Mouse (Mus musculus) gastrocnemius, postnatal 25 days (tissue): Measurements from ENCODE around the gene Mapk11. TPM values are rescaled to one million over a fixed set of nuclear protein-coding genes. Genes with fewer than 3 reads are reported as not detected.

Experiments
- DNase-seq: peaks from one replicate; pipeline ENCODE4 v3.0.0; 2022
- microRNA-seq, 2 experiments: library from miRNA; unstranded; fragments of <30 nt; microRNA quantifications; one replicate each; pipeline ENCODE4 v1.2.0; 2021; ENCODE audit warnings: borderline replicate concordance in 2 of 2
- total RNA-seq, 2 experiments: library from RNA; stranded (reverse); gene quantifications; 1 replicate in 1 of 2; 2 replicates in 1 of 2; pipeline ENCODE4 v1.2.3; 2021

The Mapk11 gene
- total RNA-seq, 2 experiments from 2014 or later: 0.67 to 2.1 TPM

DNA sequence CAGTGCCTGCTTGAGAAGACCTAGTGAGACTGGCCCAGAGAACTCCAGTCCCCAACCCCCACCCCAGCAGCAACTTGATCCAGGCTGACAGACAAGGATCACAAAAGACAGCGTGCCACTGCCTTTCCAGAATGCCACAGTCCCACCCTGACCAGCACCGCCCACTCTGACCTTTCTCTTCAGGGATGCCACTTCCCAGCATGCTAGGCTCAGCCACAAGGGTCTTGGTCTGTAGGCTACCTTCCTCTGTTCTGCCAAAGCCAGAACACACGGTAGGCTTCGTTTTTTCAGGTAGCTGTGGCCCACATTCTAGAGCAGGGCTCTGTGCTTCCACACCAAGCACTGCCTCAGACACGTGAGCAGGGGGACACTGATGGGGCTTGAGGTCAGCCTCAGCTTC lies 46.8 kb downstream of the Mapk11 start:
- DNase-seq: no peak

DNA sequence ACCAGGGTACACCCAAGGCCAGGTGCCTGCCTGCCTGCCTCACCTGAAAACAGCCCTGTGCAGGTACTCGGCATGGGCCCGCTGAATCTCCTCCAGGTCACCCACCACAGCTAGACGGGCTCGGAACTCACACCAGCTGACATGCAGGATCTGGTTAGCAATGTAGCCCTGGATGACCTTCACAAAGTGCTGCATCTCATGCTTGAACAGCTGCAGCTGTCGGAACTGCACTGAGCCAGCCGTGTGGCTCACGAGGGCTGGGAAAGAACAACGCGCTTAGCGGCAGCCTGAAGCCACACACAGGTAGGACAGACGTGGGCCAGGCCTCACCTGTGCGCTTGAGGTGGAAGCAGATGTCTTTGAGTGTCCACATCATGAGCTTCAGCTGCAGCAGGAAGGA lies 48.6 kb downstream of the Mapk11 start:
- DNase-seq: no peak

DNA sequence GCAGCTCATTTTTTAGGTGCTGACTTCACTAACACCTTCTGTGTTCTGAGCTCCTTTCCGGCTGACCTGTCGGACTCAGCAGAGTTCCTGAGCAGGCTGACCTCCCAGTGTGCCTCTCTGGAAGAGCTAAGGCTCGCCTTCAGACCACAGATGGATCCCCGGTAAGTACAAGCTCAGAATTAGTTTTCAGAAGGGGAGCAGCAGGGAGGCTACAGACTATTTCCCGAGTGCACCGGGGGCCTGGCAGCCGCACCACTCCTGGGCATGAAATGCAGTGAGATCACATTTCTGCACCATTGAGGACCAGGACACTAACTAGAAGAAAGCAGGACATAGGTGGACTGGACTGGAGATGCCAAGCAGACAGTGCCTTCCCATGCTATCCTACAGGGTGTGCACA lies 50.8 kb downstream of the Mapk11 start:
- DNase-seq: no peak

DNA sequence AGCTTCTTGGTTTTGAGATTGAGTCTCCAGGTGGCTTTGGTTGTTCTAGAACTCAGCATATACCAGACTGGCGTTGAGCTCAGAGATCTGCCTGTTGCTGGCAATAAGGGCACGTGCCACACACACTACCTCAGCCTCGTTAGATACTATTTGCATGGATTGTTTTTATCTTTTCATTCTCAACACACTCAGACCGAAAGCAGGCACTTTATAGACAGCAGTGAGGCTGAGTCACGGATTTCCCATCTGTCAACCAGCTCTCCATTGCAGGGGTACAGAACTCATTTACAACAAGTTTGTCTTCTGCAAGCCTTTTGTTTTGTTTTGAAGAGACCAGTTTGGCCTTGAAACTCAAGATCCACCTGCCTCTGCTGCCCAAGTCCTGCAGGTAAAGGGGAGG lies 52.0 kb downstream of the Mapk11 start:
- DNase-seq: no peak

Small RNAs within 50 kb of the gene (microRNA-seq; reads per million reads assigned to microRNA genes)
- 0 to 0.79 reads per million in 2 experiments for gene Mir6958
- 0 to 0.74 reads per million in 2 experiments for gene Mir7118

Other genes starting within 250 kb of the Mapk11 start
- gene Ttll8, start 195.2 kb downstream of the Mapk11 start, total RNA-seq: not detected
- gene Mlc1, start 170.6 kb downstream of the Mapk11 start, total RNA-seq: under 1 TPM in 1 of 2 experiments, not detected in 1; 0.10 TPM
- not detected for gene Mov10l1, start 166.7 kb downstream of the Mapk11 start, total RNA-seq
- not detected for gene Panx2, start 89.9 kb downstream of the Mapk11 start, total RNA-seq
- 10 to 100 TPM; 22.7 to 26.2 TPM for gene Trabd, start 74.5 kb downstream of the Mapk11 start, total RNA-seq
- gene Selenoo, start 60.5 kb downstream of the Mapk11 start, total RNA-seq: 10 to 100 TPM; 12.2 to 12.7 TPM
- gene Tubgcp6, start 26.5 kb downstream of the Mapk11 start, total RNA-seq: 1 to 10 TPM; 6.5 to 8.4 TPM
- gene Hdac10, start 20.9 kb downstream of the Mapk11 start, total RNA-seq: 1 to 10 TPM; 5.3 to 6.5 TPM
- gene Mapk12, start 8.9 kb downstream of the Mapk11 start, total RNA-seq: 100 to 1,000 TPM; 140 to 157 TPM
- 10 to 100 TPM in 1 of 2 experiments, 1 to 10 TPM in 1; 8.5 to 11.9 TPM for gene Plxnb2, start 31.2 kb upstream of the Mapk11 start, total RNA-seq
- 1 to 10 TPM; 6.6 to 8.4 TPM for gene Dennd6b, start 46.9 kb upstream of the Mapk11 start, total RNA-seq
- 10 to 100 TPM; 71.1 to 72.5 TPM for gene Ppp6r2, start 61.9 kb upstream of the Mapk11 start, total RNA-seq
- 10 to 100 TPM; 48.1 to 61.0 TPM for gene Sbf1, start 165.7 kb upstream of the Mapk11 start, total RNA-seq
- gene Adm2, start 173.1 kb upstream of the Mapk11 start, total RNA-seq: not detected
- gene Miox, start 184.8 kb upstream of the Mapk11 start, total RNA-seq: not detected
- gene Lmf2, start 206.0 kb upstream of the Mapk11 start, total RNA-seq: 10 to 100 TPM in 1 of 2 experiments, 1 to 10 TPM in 1; 9.9 to 13.6 TPM
- gene Ncaph2, start 206.1 kb upstream of the Mapk11 start, total RNA-seq: 10 to 100 TPM; 35.1 to 37.0 TPM
- gene Sco2, start 224.2 kb upstream of the Mapk11 start, total RNA-seq: 10 to 100 TPM; 14.7 to 21.8 TPM
- gene Tymp, start 227.4 kb upstream of the Mapk11 start, total RNA-seq: under 1 TPM; 0.29 to 0.49 TPM
- gene Odf3b, start 229.7 kb upstream of the Mapk11 start, total RNA-seq: under 1 TPM in 1 of 2 experiments, not detected in 1; 0.32 TPM
- gene Klhdc7b, start 235.3 kb upstream of the Mapk11 start, total RNA-seq: not detected